Mouse (Mus musculus) liver, postnatal 0 days (tissue): ENCODE results near the gene Adgra3.

Experiments
- CTCF ChIP-seq: sonication (generic); IDR thresholded peaks from 2 replicates; pipeline ENCODE4 v1.5.1; 2016; ENCODE audit warnings: antibody characterized with exemption, low read depth
- EP300 ChIP-seq: IDR thresholded peaks from 2 replicates; pipeline ENCODE4 v1.6.1; 2016; ENCODE audit warnings: antibody characterized with exemption, low read depth, mild to moderate bottlenecking

GRCm38 (mm10) chr5:50034900-50035514 is 23.8 kb downstream of the Adgra3 start:
- TF ChIP-seq CTCF: no peak
- no peak for TF ChIP-seq EP300
